Mouse (Mus musculus) cerebellum, postnatal 14 days (tissue): Measurements from ENCODE around the gene Gm49416.

Experiments
- DNase-seq, 2 experiments: peaks; one replicate each; pipeline ENCODE4 v3.0.0; 2021; ENCODE audit warnings: mixed read lengths in 2 of 2

Gm49416 gene

GRCm38 (mm10) chr19:8920836-8921291 is 32.1 kb downstream of the Gm49416 start:
- DNase-seq = peak in 1 of 2 experiments; percentile 38

DNA sequence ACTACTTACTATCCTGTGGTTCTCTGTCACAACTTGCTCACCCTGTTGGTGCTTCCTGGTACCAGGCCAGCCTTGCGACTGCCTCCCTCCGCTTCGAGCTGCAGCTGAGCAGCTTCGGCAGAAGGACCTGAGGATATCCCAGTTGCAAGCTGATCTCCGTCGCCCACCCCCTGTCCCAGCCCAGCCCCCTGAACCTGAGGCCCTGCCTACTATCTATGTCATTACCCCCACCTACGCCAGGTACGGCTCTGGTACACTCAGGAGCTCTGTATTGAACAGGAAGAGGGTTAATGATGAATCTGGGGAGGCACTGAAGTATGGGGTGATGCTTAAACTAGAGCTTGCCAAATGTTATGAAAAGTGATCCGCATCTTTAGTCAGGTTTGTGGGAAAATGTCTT is 33.0 kb downstream of the Gm49416 start:
- DNase-seq = peak in 1 of 2 experiments; percentile 18

DNA sequence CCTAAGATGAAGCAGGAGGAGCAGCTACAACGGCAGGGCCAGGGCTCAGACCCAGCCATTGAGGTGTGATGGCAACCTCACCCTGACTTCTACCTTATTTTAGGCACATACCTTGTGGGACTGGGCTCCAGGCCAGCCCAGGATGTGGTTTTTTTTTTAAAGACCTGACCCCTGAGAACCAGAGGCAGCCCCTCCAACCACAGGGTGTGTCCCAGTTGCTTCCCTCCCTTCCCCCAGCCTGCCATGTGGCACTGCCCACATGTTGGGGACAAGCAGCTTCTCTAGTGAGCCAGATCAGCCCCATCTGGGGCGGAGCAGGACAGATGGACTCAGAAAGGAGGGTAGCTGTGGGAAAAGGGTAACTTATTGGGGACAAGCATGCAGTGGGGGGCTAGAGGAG is 38.0 kb downstream of the Gm49416 start:
- DNase-seq = no peak

DNA sequence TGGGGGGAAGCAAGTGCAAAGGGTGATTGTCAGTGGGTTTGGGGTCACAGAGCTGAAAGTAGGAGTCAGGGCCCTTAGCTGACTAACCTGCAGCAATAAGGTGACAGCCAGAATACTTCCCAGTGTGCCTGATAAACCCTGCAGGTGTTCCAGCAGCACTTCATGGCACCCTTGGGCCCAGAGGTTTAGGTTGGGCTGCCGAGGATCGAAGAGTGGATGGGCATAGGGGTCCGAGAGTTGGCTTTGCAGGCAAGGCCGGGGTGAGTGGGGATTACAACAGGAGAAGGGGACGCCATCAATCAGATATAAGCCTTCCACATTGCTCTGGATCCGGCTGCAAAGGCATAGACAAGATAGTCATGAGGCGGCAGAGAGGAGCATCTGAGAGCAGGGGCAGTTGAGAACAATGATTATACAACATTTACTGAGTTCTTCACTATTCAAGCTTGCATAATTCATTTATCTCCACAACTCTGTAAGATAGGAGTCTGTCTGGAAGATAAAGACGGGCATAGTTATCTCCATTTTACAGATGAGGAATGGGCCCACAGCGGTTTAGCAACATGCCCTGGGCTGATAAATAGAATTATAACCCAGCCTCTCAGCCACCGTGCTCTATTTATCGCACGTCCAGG is 39.3 kb downstream of the Gm49416 start:
- DNase-seq = no peak

DNA sequence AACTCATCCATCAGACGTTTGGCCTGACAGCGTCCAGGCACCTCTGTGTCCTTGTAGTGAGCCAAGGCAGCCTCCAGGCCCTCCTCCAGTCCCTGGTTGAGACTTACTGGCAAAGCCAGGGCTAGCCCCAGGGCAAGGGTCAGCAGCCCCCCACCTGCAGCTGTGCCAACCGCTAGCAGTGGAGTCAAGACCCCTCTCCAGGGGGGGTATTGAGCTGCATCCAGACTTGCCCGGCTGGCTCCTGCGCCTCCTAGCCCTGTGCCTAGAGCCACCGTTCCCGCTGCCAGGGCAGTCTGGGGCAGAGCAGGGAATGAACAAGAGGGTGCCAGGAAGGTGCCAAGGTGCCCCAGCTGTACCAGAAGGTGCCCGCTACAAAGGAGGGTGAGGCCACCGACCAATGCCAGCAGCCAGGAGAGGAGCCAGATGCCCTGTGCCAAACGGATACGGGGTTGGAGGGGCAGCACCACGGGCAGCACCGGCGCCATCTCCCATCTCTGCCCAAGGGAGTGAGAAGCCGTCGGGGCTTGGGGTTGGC is 40.0 kb downstream of the Gm49416 start:
- peak; percentile 58 to 64 for DNase-seq

DNA sequence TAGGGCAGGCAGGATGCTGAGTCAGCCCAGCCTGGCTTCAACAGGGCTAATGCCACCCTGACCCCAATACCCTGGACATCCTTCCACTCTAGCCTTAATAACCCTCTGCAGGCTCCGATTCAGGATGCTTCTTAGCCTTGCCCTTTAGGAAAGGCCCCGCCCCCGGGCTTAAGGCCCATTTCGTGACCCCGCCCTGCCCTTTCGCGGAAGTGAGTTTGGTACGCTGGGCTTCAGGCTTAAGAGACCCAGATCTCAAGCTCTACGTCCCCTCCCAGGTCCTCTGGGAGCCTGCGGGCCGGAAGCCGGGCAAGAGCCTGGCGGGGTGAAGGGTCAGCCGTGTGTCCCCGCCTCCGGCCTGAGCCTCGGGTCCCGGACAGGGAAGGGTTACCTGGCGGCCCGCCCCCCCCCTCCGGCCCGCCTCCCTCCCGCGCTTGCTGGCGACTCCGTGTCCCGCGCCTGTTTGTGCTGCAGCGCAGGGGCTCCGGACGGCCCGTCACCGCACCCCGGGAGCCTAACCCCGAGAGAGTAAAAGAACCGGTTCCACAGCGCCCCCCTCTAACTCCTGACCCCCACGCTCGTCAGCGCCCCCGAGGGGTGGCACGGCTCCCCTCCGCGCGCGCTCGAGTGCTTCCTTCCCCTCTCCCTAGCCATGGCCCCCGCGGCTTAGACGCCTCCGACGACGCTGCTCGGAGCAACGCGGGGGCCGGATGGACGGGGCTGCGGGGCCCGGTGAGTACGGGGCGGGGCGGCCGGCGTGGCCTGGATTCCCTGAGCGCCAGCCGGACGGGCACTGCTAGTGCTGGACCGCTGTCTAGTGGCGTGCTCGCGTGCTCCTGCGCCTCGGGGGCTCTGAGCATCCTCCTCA is 40.7 kb downstream of the Gm49416 start, which contains the start of the genes Rom1 and Eml3:
Gene Rom1 (minus strand): TSS at position 133 of the 865 bp plus-strand sequence.
Gene Eml3 (plus strand): TSS at position 329 of the 865 bp plus-strand sequence.
- DNase-seq = peak; percentile 67 to 80

DNA sequence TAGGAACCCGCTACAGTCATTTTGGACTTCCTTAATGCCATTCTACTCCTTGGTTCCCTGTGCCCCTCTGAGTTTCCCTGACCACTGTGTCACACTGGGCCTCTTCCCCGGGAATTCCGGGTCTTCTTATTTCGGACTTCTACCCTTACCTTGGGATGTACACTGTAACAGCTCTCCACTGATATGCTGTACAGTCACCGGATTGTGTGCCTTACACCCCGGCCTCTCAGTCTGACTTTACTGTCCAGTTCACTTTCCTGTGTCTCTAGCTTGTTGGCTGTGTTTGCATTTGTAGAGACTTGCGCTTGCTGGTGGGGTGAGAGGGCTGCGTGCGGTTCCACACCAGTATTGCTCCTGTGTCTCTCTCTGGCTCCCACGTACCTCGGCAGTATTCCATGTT is 41.4 kb downstream of the Gm49416 start:
- no peak for DNase-seq

DNA sequence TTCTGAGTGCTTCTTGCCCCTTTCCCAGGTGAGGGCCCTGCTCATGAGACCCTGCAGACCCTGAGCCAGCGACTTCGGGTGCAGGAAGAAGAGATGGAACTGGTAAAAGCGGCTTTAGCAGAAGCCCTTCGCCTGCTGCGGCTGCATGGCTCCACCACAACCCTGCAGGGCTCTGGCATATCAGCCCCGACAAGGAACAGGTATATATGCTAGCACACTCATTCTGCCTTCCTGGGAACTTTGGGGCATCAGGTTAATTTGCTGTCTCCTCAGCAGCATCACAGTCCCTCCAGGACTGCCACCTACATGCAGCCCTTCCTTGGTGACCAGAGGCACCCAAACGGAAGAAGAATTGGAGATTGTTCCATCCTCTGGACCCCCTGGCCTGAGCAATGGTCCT is 42.0 kb downstream of the Gm49416 start:
- no peak for DNase-seq

DNA sequence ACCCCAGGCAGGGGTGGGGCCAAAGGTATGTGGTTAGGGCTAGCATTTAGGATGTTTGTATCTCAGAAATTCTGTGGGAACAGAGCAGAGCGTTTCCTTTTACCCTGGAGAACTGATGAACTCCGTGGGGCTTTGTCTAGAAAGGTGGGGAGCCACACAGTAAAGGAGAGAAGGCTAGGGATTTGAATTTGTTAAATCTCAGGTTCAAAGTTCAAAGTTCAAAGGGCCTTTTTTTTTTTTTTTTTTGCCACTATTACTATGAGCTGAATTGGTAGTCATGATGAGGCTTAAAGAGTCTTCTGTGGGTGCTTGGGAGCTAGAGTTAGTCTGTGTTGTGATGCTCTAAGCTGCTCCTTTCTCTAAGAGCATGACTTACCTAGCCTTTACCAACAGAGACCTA is 48.0 kb downstream of the Gm49416 start:
- no peak for DNase-seq

DNA sequence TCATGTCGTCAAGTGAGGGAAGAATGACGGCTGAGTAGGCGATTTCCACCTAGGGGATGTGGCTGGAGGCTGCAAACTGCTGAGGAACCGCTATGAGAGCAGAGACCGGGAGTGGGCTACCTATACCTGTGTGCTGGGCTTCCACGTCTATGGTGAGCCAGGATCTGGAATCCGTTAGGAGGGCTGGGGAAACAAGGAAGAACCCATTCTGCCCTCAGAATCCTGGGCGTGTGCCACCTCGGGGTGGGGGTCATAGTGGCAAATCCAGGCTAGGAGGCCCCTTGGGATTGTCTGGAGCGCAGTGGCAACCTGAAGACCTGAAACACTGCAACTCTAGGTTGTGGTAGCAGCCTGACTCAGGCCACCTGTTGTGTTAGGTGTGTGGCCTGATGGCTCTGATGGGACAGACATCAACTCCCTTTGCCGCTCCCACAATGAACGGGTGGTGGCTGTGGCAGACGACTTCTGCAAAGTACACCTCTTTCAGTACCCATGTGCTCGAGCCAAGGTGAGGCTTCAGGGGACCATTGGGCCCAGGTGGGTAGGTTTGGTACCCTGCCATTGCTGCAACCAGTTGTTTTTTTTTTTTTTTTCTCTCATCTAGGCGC is 51.9 kb downstream of the Gm49416 start:
- DNase-seq = peak; percentile 21 to 45

GRCm38 (mm10) chr19:8941136-8941514 is 52.4 kb downstream of the Gm49416 start:
- peak in 1 of 2 experiments; percentile 30 for DNase-seq

- peak; percentile 100 for DNase-seq
Observed at GRCm38 (mm10) chr19:8941515-8942217, 52.9 kb downstream of the Gm49416 start, which contains the start of gene Mta2. Mta2 (plus strand) TSS chr19:8941875.

DNA sequence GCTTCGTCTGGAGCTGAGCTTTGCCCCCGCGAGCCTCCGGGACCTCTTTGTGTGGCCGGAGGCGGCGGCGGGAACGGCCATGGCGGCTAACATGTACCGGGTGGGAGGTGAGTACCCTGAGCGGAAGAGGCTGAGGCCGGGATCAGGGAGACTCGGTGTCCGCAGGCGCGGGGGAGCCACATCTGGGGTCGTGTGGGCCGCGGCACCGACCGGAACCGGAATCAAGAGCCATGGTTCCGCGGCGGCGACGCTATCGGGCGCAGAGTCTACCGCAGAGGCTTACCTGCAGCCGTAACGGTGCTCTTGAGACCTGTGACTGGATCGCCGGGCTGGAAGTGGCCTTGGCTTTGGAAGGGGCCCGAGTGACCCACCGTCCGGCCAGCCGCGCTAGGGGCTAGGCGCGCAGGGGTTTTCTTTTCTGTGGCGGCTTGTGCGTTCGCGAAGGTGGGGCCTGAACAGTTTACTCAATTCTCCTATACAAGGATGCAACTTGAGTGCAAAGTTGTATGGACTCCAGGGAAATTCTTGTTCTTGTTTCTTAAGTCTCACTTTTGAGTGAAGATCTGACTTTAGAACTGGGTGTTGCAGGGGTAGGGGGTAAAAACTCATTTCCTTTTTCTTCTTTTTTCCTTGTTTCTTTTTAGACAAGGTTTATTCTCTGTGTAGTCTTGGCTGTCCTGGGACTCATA is 53.7 kb downstream of the Gm49416 start:
- DNase-seq = no peak

DNA sequence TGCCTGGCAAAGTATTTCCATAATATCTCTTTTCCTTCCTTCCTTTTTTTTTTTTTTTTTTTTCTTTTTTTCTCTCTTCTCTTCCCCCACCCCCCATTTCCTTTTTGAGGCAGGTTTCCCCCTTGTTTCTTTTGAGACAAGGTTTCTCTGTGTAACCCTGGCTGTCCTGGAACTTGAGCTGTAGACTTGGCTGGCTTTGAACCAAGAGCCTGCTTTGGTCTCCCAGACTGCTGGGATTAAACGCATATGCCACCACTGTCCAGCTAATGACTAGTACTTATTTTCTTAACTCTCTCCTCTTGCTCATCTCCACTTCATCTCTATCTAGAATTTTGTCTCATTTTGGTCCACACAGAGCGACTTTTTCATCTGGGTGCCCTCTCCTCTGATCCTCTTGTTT is 54.3 kb downstream of the Gm49416 start:
- DNase-seq = no peak

DNA sequence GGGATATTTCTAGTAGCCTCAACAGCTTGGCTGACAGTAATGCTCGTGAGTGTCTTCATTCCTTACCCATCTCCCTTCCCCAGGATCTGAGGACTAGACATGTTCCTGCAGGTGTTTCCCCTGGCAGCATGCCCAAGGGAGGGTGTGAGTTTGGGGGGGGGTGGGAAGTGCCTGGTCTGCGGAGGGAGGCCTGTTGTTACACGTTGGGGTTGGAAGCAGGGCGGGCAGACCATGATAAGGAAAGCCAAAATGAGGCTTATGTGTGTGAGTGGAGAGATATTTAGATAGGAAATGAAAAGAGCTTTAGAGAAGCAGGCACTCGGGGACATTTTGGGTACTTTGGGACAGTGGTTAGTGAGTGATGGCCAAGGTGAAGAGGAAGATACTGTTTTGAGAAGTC is 55.3 kb downstream of the Gm49416 start:
- DNase-seq = no peak

DNA sequence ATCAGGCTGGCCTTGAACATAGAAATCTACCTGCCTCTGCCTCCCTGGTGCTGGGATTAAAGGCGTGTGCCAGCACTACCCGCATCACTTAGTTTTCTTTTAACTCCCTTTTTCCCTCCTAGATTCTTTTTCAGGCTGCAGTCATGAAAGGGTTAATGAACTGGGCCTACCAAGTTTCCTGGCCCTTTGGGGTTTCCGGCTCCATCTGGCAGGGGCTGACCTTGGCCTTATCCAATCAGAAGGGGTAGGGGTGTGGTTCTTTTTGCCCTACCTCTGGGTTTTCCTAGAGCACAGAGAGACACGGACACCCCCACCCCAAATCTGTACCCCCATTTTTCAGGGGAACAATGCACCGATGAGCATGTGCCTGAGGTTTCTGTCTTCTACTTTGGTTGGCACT is 56.0 kb downstream of the Gm49416 start:
- DNase-seq = peak; percentile 62 to 85
